Comparison of ENCODE assay signal across 22 mouse cellular contexts in genomic region chr8:72812690-72813089, GRCm38 (mm10). TPM values are rescaled to one million over a fixed set of nuclear protein-coding genes. Genes with fewer than 3 reads are reported as not detected.
DNase-seq lines count a peak whose midpoint lies in the region; ATAC-seq and TF ChIP-seq lines count a peak whose summit lies in the region.
"Had no signal": no experiment of that assay in that cellular context is flagged by ENCODE, and none has a peak within 500 bp of the region (broad histone marks: within the 10 kb centered on the region; RNA-seq: fewer than 3 reads in every experiment).

No protein-coding gene starts in this region.

- intact Hi-C loops in left cerebral cortex, postnatal 14 days (cut with DNase I) = no loop called here

- ATAC-seq in heart, postnatal 0 days (ENCODE audit: insufficient read depth, low read depth) = no peak
- no peak for ATAC-seq in heart, embryonic 11.5 days (replicated peaks; ENCODE audit: insufficient number of reproducible peaks, low FRiP score, low TSS enrichment)
- ATAC-seq in liver, postnatal 0 days = no peak
- ATAC-seq in liver, embryonic 11.5 days (replicated peaks; ENCODE audit: low FRiP score) = no peak
- ATAC-seq: activated CD4-positive, CD25-positive, alpha-beta regulatory T cell, adult 4 months; forebrain, embryonic 14.5 days; midbrain, embryonic 13.5 days had no signal

- no peak overlapping the region for H3K4me2 ChIP-seq in heart, postnatal 0 days (ENCODE audit: low read depth, low read length)
- no peak overlapping the region for H3K4me2 ChIP-seq in heart, embryonic 11.5 days
- no peak overlapping the region for H3K4me2 ChIP-seq in liver, postnatal 0 days (ENCODE audit: low read depth, low read length)
- H3K4me2 ChIP-seq in liver, embryonic 11.5 days = no peak overlapping the region
- H3K4me2 ChIP-seq: embryonic facial prominence, embryonic 12.5 days; hindbrain, embryonic 14.5 days; limb, embryonic 12.5 days; liver, embryonic 13.5 days; midbrain, embryonic 13.5 days; stomach, embryonic 15.5 days had no signal

- TF ChIP-seq CTCF in heart, postnatal 0 days (IDR thresholded peaks at IDR 0.05; ENCODE audit: low read depth) = 0 out of 2 replicates have a peak, but pooled peaks have one; percentile 14
- 0 out of 2 replicates have a peak, but pooled peaks have one; percentile 23 for TF ChIP-seq CTCF in liver, postnatal 0 days (IDR thresholded peaks at IDR 0.05; ENCODE audit: low read depth)
- 0 out of 2 replicates have a peak, but pooled peaks have one; percentile 3 for TF ChIP-seq CTCF in E14TG2a.4 (conservative IDR thresholded peaks at IDR 0.05; ENCODE audit: low read length)

- H3K36me3 ChIP-seq in heart, postnatal 0 days (replicated peaks; ENCODE audit: control insufficient read depth, insufficient read depth, low read length) = peaks cover 14% of the 10 kb centered on the region
- H3K36me3 ChIP-seq in heart, embryonic 11.5 days (ENCODE audit: control insufficient read depth, insufficient read depth, low read length) = peaks cover 6% of the 10 kb centered on the region; the same call in 1 of the 2 replicates
- no peaks in the 10 kb centered on the region; the same call in 1 of the 2 replicates for H3K36me3 ChIP-seq in liver, postnatal 0 days (replicated peaks; ENCODE audit: insufficient read depth, low read length)
- no peaks in the 10 kb centered on the region for H3K36me3 ChIP-seq in liver, embryonic 11.5 days (ENCODE audit: control insufficient read depth, insufficient read depth, low read length)
- H3K36me3 ChIP-seq in E14TG2a.4 (ENCODE audit: insufficient read depth, low read length) = peaks cover 10% of the 10 kb centered on the region; the same call in 1 of the 2 replicates
- H3K36me3 ChIP-seq: G1E; liver, embryonic 13.5 days had no signal

- TF ChIP-seq EP300 in heart, postnatal 0 days (IDR thresholded peaks at IDR 0.05; ENCODE audit: low read depth) = no peak
- TF ChIP-seq EP300 in liver, postnatal 0 days (IDR thresholded peaks at IDR 0.05; ENCODE audit: low read depth) = no peak

- H3K27ac ChIP-seq in heart, postnatal 0 days (ENCODE audit: low read depth) = no peak overlapping the region
- no peak overlapping the region for H3K27ac ChIP-seq in heart, embryonic 11.5 days (ENCODE audit: low read depth, low read length)
- no peak overlapping the region for H3K27ac ChIP-seq in liver, postnatal 0 days (ENCODE audit: low read depth)
- H3K27ac ChIP-seq in liver, embryonic 11.5 days (ENCODE audit: low read depth, low read length) = no peak overlapping the region
- H3K27ac ChIP-seq: embryonic facial prominence, embryonic 12.5 days; heart, embryonic 10.5 days; hindbrain, embryonic 14.5 days; limb, embryonic 12.5 days; liver, embryonic 13.5 days; midbrain, embryonic 13.5 days; stomach, embryonic 15.5 days had no signal

- H3K9ac ChIP-seq in heart, postnatal 0 days (replicated peaks; ENCODE audit: low read depth, low read length) = no peak overlapping the region
- no peak overlapping the region for H3K9ac ChIP-seq in heart, embryonic 11.5 days (ENCODE audit: low read depth, low read length)
- H3K9ac ChIP-seq in liver, postnatal 0 days (replicated peaks) = no peak overlapping the region
- no peak overlapping the region for H3K9ac ChIP-seq in liver, embryonic 11.5 days (ENCODE audit: low read depth, low read length)
- H3K9ac ChIP-seq: embryonic facial prominence, embryonic 12.5 days; hindbrain, embryonic 14.5 days; limb, embryonic 12.5 days; liver, embryonic 13.5 days; midbrain, embryonic 13.5 days; stomach, embryonic 15.5 days had no signal

- WGBS in heart, postnatal 0 days = 94% methylated on average over 3 of the region's 3 CpGs
- 90% methylated on average over 3 of the region's 3 CpGs for WGBS in heart, embryonic 11.5 days (ENCODE audit: insufficient replicate concordance)
- 79% methylated on average over 3 of the region's 3 CpGs for WGBS in liver, postnatal 0 days (ENCODE audit: insufficient replicate concordance)
- 86% methylated on average over 3 of the region's 3 CpGs for WGBS in liver, embryonic 11.5 days

- no peaks in the 10 kb centered on the region for H3K4me1 ChIP-seq in heart, postnatal 0 days (ENCODE audit: control insufficient read depth, insufficient read depth)
- H3K4me1 ChIP-seq in heart, embryonic 11.5 days (ENCODE audit: control insufficient read depth, insufficient read depth, low read length) = no peaks in the 10 kb centered on the region
- no peaks in the 10 kb centered on the region for H3K4me1 ChIP-seq in liver, postnatal 0 days (ENCODE audit: insufficient read depth)
- H3K4me1 ChIP-seq in liver, embryonic 11.5 days (replicated peaks; ENCODE audit: control insufficient read depth, insufficient read depth, low read length) = no peaks in the 10 kb centered on the region
- no peaks in the 10 kb centered on the region for H3K4me1 ChIP-seq in E14TG2a.4 (replicated peaks; ENCODE audit: low read depth, low read length)
- H3K4me1 ChIP-seq: embryonic facial prominence, embryonic 12.5 days; heart, embryonic 10.5 days; limb, embryonic 12.5 days; liver, embryonic 13.5 days; midbrain, embryonic 13.5 days; stomach, embryonic 15.5 days had no signal

- no peaks in the 10 kb centered on the region for H3K9me3 ChIP-seq in heart, postnatal 0 days (replicated peaks; ENCODE audit: control insufficient read depth, low read length)
- no peaks in the 10 kb centered on the region for H3K9me3 ChIP-seq in heart, embryonic 11.5 days (replicated peaks; ENCODE audit: control insufficient read depth, low read length)
- H3K9me3 ChIP-seq in liver, postnatal 0 days (ENCODE audit: low read length) = no peaks in the 10 kb centered on the region
- no peaks in the 10 kb centered on the region for H3K9me3 ChIP-seq in liver, embryonic 11.5 days (ENCODE audit: control insufficient read depth, low read length)
- H3K9me3 ChIP-seq in E14TG2a.4 (ENCODE audit: low read length) = no peaks in the 10 kb centered on the region
- H3K9me3 ChIP-seq: embryonic facial prominence, embryonic 12.5 days; G1E; heart, embryonic 10.5 days; limb, embryonic 12.5 days; liver, embryonic 13.5 days; midbrain, embryonic 13.5 days; stomach, embryonic 15.5 days had no signal

- no peaks in the 10 kb centered on the region for H3K27me3 ChIP-seq in heart, postnatal 0 days (ENCODE audit: control insufficient read depth, insufficient read depth, low read length)
- H3K27me3 ChIP-seq in heart, embryonic 11.5 days (ENCODE audit: control insufficient read depth, insufficient read depth, low read length) = no peaks in the 10 kb centered on the region
- H3K27me3 ChIP-seq in liver, postnatal 0 days (ENCODE audit: insufficient read depth, low read length) = no peaks in the 10 kb centered on the region
- no peaks in the 10 kb centered on the region for H3K27me3 ChIP-seq in liver, embryonic 11.5 days (replicated peaks; ENCODE audit: control insufficient read depth, insufficient read depth, low read length)
- no peaks in the 10 kb centered on the region for H3K27me3 ChIP-seq in E14TG2a.4 (ENCODE audit: insufficient read depth, low read length)
- H3K27me3 ChIP-seq: embryonic facial prominence, embryonic 12.5 days; limb, embryonic 12.5 days; liver, embryonic 13.5 days; midbrain, embryonic 13.5 days; stomach, embryonic 15.5 days had no signal

- no peak for DNase-seq in heart, postnatal 0 days (ENCODE audit: low spot score)
- no peak for DNase-seq in liver, postnatal 0 days
- DNase-seq in liver, embryonic 11.5 days (ENCODE audit: low spot score) = no peak
- DNase-seq in kidney, postnatal 4 days = peak; percentile 4 to 5
- no peak for DNase-seq in left cerebral cortex, postnatal 14 days (ENCODE audit: low spot score in 2 of 2)
- DNase-seq: adrenal gland, postnatal 14 days; cerebellum, adult 9-11 months; layer of hippocampus, adult 9-11 months; liver, embryonic 13.5 days had no signal

- no peak overlapping the region for H3K4me3 ChIP-seq in heart, postnatal 0 days (ENCODE audit: low read depth, low read length)
- no peak overlapping the region for H3K4me3 ChIP-seq in heart, embryonic 11.5 days (ENCODE audit: low read depth, low read length)
- no peak overlapping the region for H3K4me3 ChIP-seq in liver, postnatal 0 days (ENCODE audit: low read depth, low read length)
- H3K4me3 ChIP-seq in liver, embryonic 11.5 days (ENCODE audit: low read depth, low read length) = no peak overlapping the region
- H3K4me3 ChIP-seq in E14TG2a.4 (replicated peaks; ENCODE audit: low read length) = no peak overlapping the region
- H3K4me3 ChIP-seq: embryonic facial prominence, embryonic 12.5 days; erythroblast, embryonic 14.5 days; heart, embryonic 10.5 days; limb, embryonic 12.5 days; liver, embryonic 13.5 days; midbrain, embryonic 13.5 days; myocyte; stomach, embryonic 15.5 days had no signal

RNA-seq across cellular contexts. Expression of gene F2rl3, which starts 51.0 kb away (rescaled TPM):
- total RNA-seq in heart, postnatal 0 days (2014; rRNA removed; ENCODE audit: low replicate concordance) = 0.46 and 1.1 TPM in 2 replicates
- 1.5 and 1.8 TPM in 2 replicates for polyA plus RNA-seq in heart, postnatal 0 days (2015; fragmentation: Nextera tagmentation; extraction: Ambion mirVana)
- 1.2 and 1.3 TPM in 2 replicates for polyA plus RNA-seq in heart, embryonic 11.5 days (2014; fragmentation: Nextera tagmentation; extraction: Ambion mirVana)
- polyA plus RNA-seq in liver, postnatal 0 days (2015; fragmentation: Nextera tagmentation; extraction: Ambion mirVana) = 2.6 and 3.3 TPM in 2 replicates
- 8.5 and 8.6 TPM in 2 replicates for polyA plus RNA-seq in liver, embryonic 11.5 days (2014; fragmentation: Nextera tagmentation; extraction: Ambion mirVana)
- not detected for total RNA-seq in left cerebral cortex, postnatal 14 days (2021)
- polyA plus RNA-seq: G1E had no signal

Comparison
In these comparisons a context has a peak if more than half of its experiments do, and no peak if none do; other contexts are left out.
1. DNase-seq: peak in kidney, postnatal 4 days (2 of 2); none in heart, postnatal 0 days (single experiment), liver, postnatal 0 days (single experiment), liver, embryonic 11.5 days (single experiment) and left cerebral cortex, postnatal 14 days (0 of 2).
2. Peak in every context shown above with its lines, with median percentiles within 50 percentile points of each other: CTCF ChIP-seq.